Mouse (Mus musculus): Measurements from ENCODE around the gene Mrps12.

- no peak for TF ChIP-seq CTCF (IDR thresholded peaks at IDR 0.05; ENCODE audit: low read depth, low read length)
- no peak for TF ChIP-seq POLR2A (IDR thresholded peaks at IDR 0.05; ENCODE audit: insufficient read depth, low read length)
- TF ChIP-seq EP300 (IDR thresholded peaks at IDR 0.05; ENCODE audit: insufficient read depth, low read depth, low read length): no peak
These were observed 32.2 kb downstream of the Mrps12 start for GRCm38 (mm10) chr7:28709454-28709853.
